Comparison of ENCODE assay signal across 31 mouse cellular contexts in genomic region chr8:77804956-77805355, GRCm38 (mm10).
DNase-seq lines count a peak whose midpoint lies in the region; ATAC-seq and TF ChIP-seq lines count a peak whose summit lies in the region.
"Had no signal": no experiment of that assay in that cellular context is flagged by ENCODE, and none has a peak within 500 bp of the region (broad histone marks: within the 10 kb centered on the region; RNA-seq: fewer than 3 reads in every experiment).

No protein-coding gene starts in this region.

- H3K4me3 ChIP-seq in lung, embryonic 15.5 days: no peak overlapping the region
- H3K4me3 ChIP-seq in lung, adult 2 months (replicated peaks; ENCODE audit: extremely low read depth, low read depth, low read length): no peak overlapping the region
- H3K4me3 ChIP-seq in myocyte: no peak overlapping the region
- H3K4me3 ChIP-seq: embryonic facial prominence, embryonic 10.5 days; embryonic facial prominence, embryonic 15.5 days; forebrain, embryonic 13.5 days; heart, embryonic 13.5 days; hindbrain, embryonic 10.5 days; hindbrain, embryonic 15.5 days; kidney, embryonic 15.5 days; layer of hippocampus, adult 2 months; left cerebral cortex, adult 2 months; liver, embryonic 12.5 days; midbrain, embryonic 10.5 days; midbrain, embryonic 15.5 days had no signal

- H3K4me2 ChIP-seq in lung, embryonic 15.5 days: no peak overlapping the region
- peak overlapping the region; percentile 62 for H3K4me2 ChIP-seq in myocyte (ENCODE audit: low read depth)
- H3K4me2 ChIP-seq: embryonic facial prominence, embryonic 15.5 days; forebrain, embryonic 13.5 days; heart, embryonic 13.5 days; hindbrain, embryonic 15.5 days; kidney, embryonic 15.5 days; liver, embryonic 12.5 days; midbrain, embryonic 15.5 days had no signal

- H3ac ChIP-seq in myocyte (ENCODE audit: control insufficient read depth, insufficient read length): no peak overlapping the region

- H3K36me3 ChIP-seq in lung, embryonic 15.5 days: no peaks in the 10 kb centered on the region
- H3K36me3 ChIP-seq in myocyte (ENCODE audit: control insufficient read depth, insufficient read depth): no peaks in the 10 kb centered on the region
- H3K36me3 ChIP-seq: embryonic facial prominence, embryonic 10.5 days; embryonic facial prominence, embryonic 15.5 days; G1E; heart, embryonic 13.5 days; hindbrain, embryonic 10.5 days; hindbrain, embryonic 15.5 days; kidney, embryonic 15.5 days; liver, embryonic 12.5 days; midbrain, embryonic 10.5 days; midbrain, embryonic 15.5 days had no signal

- no peaks in the 10 kb centered on the region for H3K27me3 ChIP-seq in lung, embryonic 15.5 days
- no peaks in the 10 kb centered on the region for H3K27me3 ChIP-seq in myocyte (ENCODE audit: control insufficient read depth, insufficient read depth, insufficient read length)
- H3K27me3 ChIP-seq: embryonic facial prominence, embryonic 15.5 days; forebrain, embryonic 13.5 days; heart, embryonic 13.5 days; hindbrain, embryonic 15.5 days; kidney, embryonic 15.5 days; liver, embryonic 12.5 days; midbrain, embryonic 15.5 days had no signal

- TF ChIP-seq POLR2A in lung, adult 2 months (IDR thresholded peaks at IDR 0.05; ENCODE audit: borderline replicate concordance, extremely low read depth, low read depth, low read length): no peak
- no peak for TF ChIP-seq POLR2A in myocyte (IDR thresholded peaks at IDR 0.05; ENCODE audit: insufficient read length, low read depth)

- peaks cover 14% of the 10 kb centered on the region for H3K4me1 ChIP-seq in lung, embryonic 15.5 days
- H3K4me1 ChIP-seq in lung, adult 2 months (ENCODE audit: control insufficient read depth, insufficient read depth, low read length): no peaks in the 10 kb centered on the region
- H3K4me1 ChIP-seq: embryonic facial prominence, embryonic 15.5 days; forebrain, embryonic 13.5 days; hindbrain, embryonic 10.5 days; hindbrain, embryonic 15.5 days; liver, embryonic 12.5 days; midbrain, embryonic 15.5 days had no signal

- no peaks in the 10 kb centered on the region for H3K9me3 ChIP-seq in lung, embryonic 15.5 days
- H3K9me3 ChIP-seq: embryonic facial prominence, embryonic 15.5 days; forebrain, embryonic 13.5 days; G1E; heart, embryonic 13.5 days; hindbrain, embryonic 10.5 days; hindbrain, embryonic 15.5 days; kidney, embryonic 15.5 days; liver, embryonic 12.5 days; midbrain, embryonic 10.5 days; midbrain, embryonic 15.5 days had no signal

- WGBS in lung, embryonic 15.5 days: 27% methylated on average over 4 of the region's 4 CpGs
- WGBS in lung, adult 2 months: 10% methylated on average over 4 of the region's 4 CpGs

- H3K9ac ChIP-seq in lung, embryonic 15.5 days: no peak overlapping the region
- H3K9ac ChIP-seq: embryonic facial prominence, embryonic 15.5 days; forebrain, embryonic 13.5 days; heart, embryonic 13.5 days; hindbrain, embryonic 15.5 days; kidney, embryonic 15.5 days; liver, embryonic 12.5 days; liver, postnatal 0 days; midbrain, embryonic 15.5 days had no signal

- H3K27ac ChIP-seq in lung, embryonic 15.5 days: 0 out of 2 replicates have a peak overlapping the region, but pooled peaks have one; percentile 62
- H3K27ac ChIP-seq: embryonic facial prominence, embryonic 10.5 days; embryonic facial prominence, embryonic 15.5 days; forebrain, embryonic 13.5 days; heart, embryonic 13.5 days; hindbrain, embryonic 10.5 days; hindbrain, embryonic 15.5 days; kidney, embryonic 15.5 days; layer of hippocampus, adult 2 months; left cerebral cortex, adult 2 months; liver, embryonic 12.5 days; midbrain, embryonic 10.5 days; midbrain, embryonic 15.5 days had no signal

- H3K79me2 ChIP-seq in myocyte (ENCODE audit: control insufficient read depth, insufficient read depth): no peaks in the 10 kb centered on the region

- no peak for DNase-seq in lung, adult 2 months
- DNase-seq in 3T3-L1 (ENCODE audit: low read depth, low spot score) (peak; percentile 64), adipocyte (ENCODE audit: low spot score) (peak; percentile 60)
- no peak for DNase-seq in Muller cell, postnatal 12 days (ENCODE audit: inconsistent ontology term)
- no peak for DNase-seq in thymus, postnatal 0 days (ENCODE audit: low spot score)
- DNase-seq: adrenal gland, adult 2 months; cerebellum, adult 2 months; cerebellum, postnatal 14 days; gastrocnemius, postnatal 14 days; heart, adult 18-20 months; heart, postnatal 10 days; kidney, adult 18-20 months; kidney, postnatal 25 days; liver, postnatal 0 days; right cerebral cortex, postnatal 25 days; thymus, postnatal 36 days had no signal

- no peak for ATAC-seq in lung, embryonic 15.5 days (ENCODE audit: borderline replicate concordance, extremely low read depth, low FRiP score, low TSS enrichment)
- ATAC-seq: forebrain, embryonic 13.5 days; liver, embryonic 12.5 days; liver, postnatal 0 days; midbrain, embryonic 15.5 days had no signal

- TF ChIP-seq CTCF in lung, adult 2 months (IDR thresholded peaks at IDR 0.05; ENCODE audit: insufficient read depth, low read length): no peak

TF ChIP-seq in myocyte, 11 proteins besides CTCF, POLR2A, EP300 and RAD21:
- TF ChIP-seq MYOD1 (IDR thresholded peaks at IDR 0.05; ENCODE audit: control insufficient read depth in 1 of 3, insufficient read length in 2 of 3, low read depth in 2 of 3) (no peak), CEBPB (IDR thresholded peaks at IDR 0.05; ENCODE audit: insufficient read depth, poor library complexity, severe bottlenecking) (no peak), POLR2AphosphoS2 (IDR thresholded peaks at IDR 0.05; ENCODE audit: insufficient read length, low read depth) (no peak)

Comparison
In these comparisons a context has a peak if more than half of its experiments do, and no peak if none do; other contexts are left out.
1. DNase-seq: peak in 3T3-L1 (single experiment) and adipocyte (single experiment); none in lung, adult 2 months (single experiment), Muller cell, postnatal 12 days (single experiment) and thymus, postnatal 0 days (single experiment).